Mouse (Mus musculus): ENCODE measurements around the gene Epha10. TPM values are rescaled to one million over a fixed set of nuclear protein-coding genes. Genes with fewer than 3 reads are reported as not detected.

Epha10 gene
- polyA plus RNA-seq, 1 experiment from 2014 or later = not detected

DNA sequence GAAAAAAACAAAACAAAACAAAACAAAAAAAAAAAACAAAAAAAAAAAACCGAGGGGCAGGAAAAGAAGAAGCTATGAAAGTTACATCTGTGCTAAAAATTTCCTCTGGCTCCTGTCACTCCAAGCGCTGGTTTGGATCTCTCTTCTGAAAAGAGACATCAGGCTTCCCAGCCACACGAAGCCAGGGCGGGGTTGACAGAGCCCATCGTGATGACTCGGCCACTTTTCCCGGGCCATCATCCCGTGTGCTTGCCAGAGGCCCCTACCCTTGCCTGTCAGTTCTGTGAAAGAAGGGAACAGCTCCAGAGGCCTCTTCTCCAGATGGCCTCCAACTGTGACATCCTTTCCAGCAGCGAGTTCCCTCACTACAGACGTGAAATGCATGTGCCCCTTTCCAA lies 70.3 kb downstream of the Epha10 start:
- Histone ChIP-seq H3K4me2 (ENCODE audit: low read depth, low read length) (no peak overlapping the region), H3K9ac (ENCODE audit: low read depth, low read length) (no peak overlapping the region), H3K4me1 (ENCODE audit: control insufficient read depth, low read depth, low read length) (no peaks in the 10 kb centered on the region), H3K4me3 (ENCODE audit: low read depth, low read length) (no peak overlapping the region), H3K27me3 (ENCODE audit: control insufficient read depth, insufficient read depth, low read depth, low read length) (no peaks in the 10 kb centered on the region), H3K9me3 (replicated peaks; ENCODE audit: control insufficient read depth, low read length) (no peaks in the 10 kb centered on the region), H3K36me3 (ENCODE audit: control insufficient read depth, insufficient read depth) (no peaks in the 10 kb centered on the region), H3K27ac (ENCODE audit: low read length) (no peak overlapping the region)
- 28% methylated on average over 10 of the region's 10 CpGs for WGBS (ENCODE audit: insufficient replicate concordance)
- ATAC-seq (ENCODE audit: low read depth) = no peak

DNA sequence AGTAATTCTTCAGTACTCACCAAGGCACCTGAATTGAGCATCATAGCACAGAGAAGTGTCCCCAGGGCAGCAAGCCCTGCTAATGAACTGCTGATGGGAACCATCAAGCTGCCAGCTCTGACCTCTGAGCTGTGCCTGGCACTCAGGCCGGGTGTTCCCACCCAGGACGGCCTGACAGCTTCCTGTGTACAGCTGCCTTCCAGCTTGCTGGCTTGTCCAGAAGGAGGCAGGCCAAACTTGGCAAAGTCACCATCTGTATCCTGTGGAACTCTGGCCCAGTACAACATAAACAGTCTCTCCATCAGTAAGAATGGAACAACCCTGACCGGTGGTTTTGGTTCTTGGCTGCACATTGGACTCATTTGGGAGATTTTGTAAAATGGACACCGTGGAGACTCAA lies 72.8 kb downstream of the Epha10 start:
- no peak overlapping the region for H3K4me3 ChIP-seq (ENCODE audit: low read depth, low read length)
- H3K27me3 ChIP-seq (ENCODE audit: control insufficient read depth, insufficient read depth, low read depth, low read length) = no peaks in the 10 kb centered on the region
- no peaks in the 10 kb centered on the region for H3K9me3 ChIP-seq (replicated peaks; ENCODE audit: control insufficient read depth, low read length)
- no peak for ATAC-seq (ENCODE audit: low read depth)
- H3K36me3 ChIP-seq (ENCODE audit: control insufficient read depth, insufficient read depth) = no peaks in the 10 kb centered on the region
- no peak overlapping the region for H3K27ac ChIP-seq (ENCODE audit: low read length)
- H3K9ac ChIP-seq (ENCODE audit: low read depth, low read length) = no peak overlapping the region
- H3K4me2 ChIP-seq (ENCODE audit: low read depth, low read length) = no peak overlapping the region
- 51% methylated on average over 4 of the region's 4 CpGs for WGBS (ENCODE audit: insufficient replicate concordance)
- H3K4me1 ChIP-seq (ENCODE audit: control insufficient read depth, low read depth, low read length) = no peaks in the 10 kb centered on the region

- WGBS (ENCODE audit: insufficient replicate concordance) = 67% methylated on average over 2 of the region's 2 CpGs
- Histone ChIP-seq H3K9ac (ENCODE audit: low read depth, low read length) (no peak overlapping the region), H3K36me3 (ENCODE audit: control insufficient read depth, insufficient read depth) (no peaks in the 10 kb centered on the region), H3K4me1 (ENCODE audit: control insufficient read depth, low read depth, low read length) (no peaks in the 10 kb centered on the region), H3K4me2 (ENCODE audit: low read depth, low read length) (no peak overlapping the region), H3K27me3 (ENCODE audit: control insufficient read depth, insufficient read depth, low read depth, low read length) (no peaks in the 10 kb centered on the region), H3K4me3 (ENCODE audit: low read depth, low read length) (no peak overlapping the region), H3K27ac (ENCODE audit: low read length) (no peak overlapping the region), H3K9me3 (replicated peaks; ENCODE audit: control insufficient read depth, low read length) (no peaks in the 10 kb centered on the region)
- ATAC-seq (ENCODE audit: low read depth) = no peak
These were observed 76.6 kb downstream of the Epha10 start for GRCm38 (mm10) chr4:124957284-124957683.

GRCm38 (mm10) chr4:124959062-124959461 lies 78.4 kb downstream of the Epha10 start:
- Histone ChIP-seq H3K4me2 (ENCODE audit: low read depth, low read length) (no peak overlapping the region), H3K27ac (ENCODE audit: low read length) (no peak overlapping the region), H3K27me3 (ENCODE audit: control insufficient read depth, insufficient read depth, low read depth, low read length) (no peaks in the 10 kb centered on the region), H3K9me3 (replicated peaks; ENCODE audit: control insufficient read depth, low read length) (no peaks in the 10 kb centered on the region), H3K4me3 (ENCODE audit: low read depth, low read length) (no peak overlapping the region), H3K9ac (ENCODE audit: low read depth, low read length) (no peak overlapping the region), H3K36me3 (ENCODE audit: control insufficient read depth, insufficient read depth) (no peaks in the 10 kb centered on the region), H3K4me1 (ENCODE audit: control insufficient read depth, low read depth, low read length) (no peaks in the 10 kb centered on the region)
- ATAC-seq (ENCODE audit: low read depth) = no peak
- 47% methylated on average over 11 of the region's 11 CpGs for WGBS (ENCODE audit: insufficient replicate concordance)

DNA sequence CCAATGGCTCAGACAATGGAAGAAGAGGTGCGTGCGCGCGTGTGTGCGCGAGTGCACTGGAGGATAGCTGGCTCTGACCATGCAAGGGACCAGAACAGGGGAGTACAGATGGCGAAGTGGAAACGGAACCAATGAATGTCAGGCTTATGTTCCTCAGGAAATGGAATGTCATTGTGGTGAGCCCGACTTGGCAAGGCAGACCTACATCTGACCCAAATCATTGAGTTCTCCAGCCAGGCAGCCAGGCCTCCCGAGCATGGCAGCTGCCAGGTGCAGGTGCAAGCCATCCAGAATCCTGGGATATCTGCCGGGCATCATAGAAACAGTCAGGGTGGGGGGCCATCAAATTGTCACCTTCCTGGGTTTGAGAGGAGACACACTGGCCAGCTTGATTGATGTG lies 80.2 kb downstream of the Epha10 start:
- H3K4me2 ChIP-seq (ENCODE audit: low read depth, low read length) = no peak overlapping the region
- H3K4me3 ChIP-seq (ENCODE audit: low read depth, low read length) = no peak overlapping the region
- H3K4me1 ChIP-seq (ENCODE audit: control insufficient read depth, low read depth, low read length) = no peaks in the 10 kb centered on the region
- no peaks in the 10 kb centered on the region for H3K36me3 ChIP-seq (ENCODE audit: control insufficient read depth, insufficient read depth)
- no peak for ATAC-seq (ENCODE audit: low read depth)
- H3K9me3 ChIP-seq (replicated peaks; ENCODE audit: control insufficient read depth, low read length) = no peaks in the 10 kb centered on the region
- no peaks in the 10 kb centered on the region for H3K27me3 ChIP-seq (ENCODE audit: control insufficient read depth, insufficient read depth, low read depth, low read length)
- no peak overlapping the region for H3K9ac ChIP-seq (ENCODE audit: low read depth, low read length)
- H3K27ac ChIP-seq (ENCODE audit: low read length) = no peak overlapping the region
- WGBS (ENCODE audit: insufficient replicate concordance) = 58% methylated on average over 11 of the region's 11 CpGs

DNA sequence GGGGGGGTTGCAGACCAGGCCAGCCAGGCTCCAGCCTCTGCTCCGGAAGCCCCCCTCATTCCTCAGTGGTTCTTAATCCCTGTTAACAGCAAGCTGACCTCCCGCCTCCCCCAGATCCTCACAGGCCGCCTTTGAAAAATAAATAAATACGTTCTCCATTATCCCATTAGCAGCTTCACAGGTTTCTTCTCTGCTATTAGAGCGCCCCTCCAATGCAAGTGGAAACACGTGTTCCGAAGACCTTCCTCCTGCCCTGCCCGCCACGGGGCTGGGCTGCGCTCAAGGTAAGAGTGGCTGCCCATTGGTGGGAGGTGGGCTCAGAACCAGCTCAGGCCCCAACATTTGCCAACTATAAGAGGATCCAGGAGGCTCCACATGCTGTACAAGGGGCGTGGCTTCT lies 81.9 kb downstream of the Epha10 start:
- no peak overlapping the region for H3K27ac ChIP-seq (ENCODE audit: low read length)
- H3K36me3 ChIP-seq (ENCODE audit: control insufficient read depth, insufficient read depth) = no peaks in the 10 kb centered on the region
- no peak overlapping the region for H3K4me3 ChIP-seq (ENCODE audit: low read depth, low read length)
- no peaks in the 10 kb centered on the region for H3K27me3 ChIP-seq (ENCODE audit: control insufficient read depth, insufficient read depth, low read depth, low read length)
- no peaks in the 10 kb centered on the region for H3K4me1 ChIP-seq (ENCODE audit: control insufficient read depth, low read depth, low read length)
- no peak for ATAC-seq (ENCODE audit: low read depth)
- H3K4me2 ChIP-seq (ENCODE audit: low read depth, low read length) = no peak overlapping the region
- 60% methylated on average over 11 of the region's 11 CpGs for WGBS (ENCODE audit: insufficient replicate concordance)
- no peak overlapping the region for H3K9ac ChIP-seq (ENCODE audit: low read depth, low read length)
- H3K9me3 ChIP-seq (replicated peaks; ENCODE audit: control insufficient read depth, low read length) = no peaks in the 10 kb centered on the region

GRCm38 (mm10) chr4:124964912-124965599 lies 84.4 kb downstream of the Epha10 start:
- no peak overlapping the region for H3K4me3 ChIP-seq (ENCODE audit: low read depth, low read length)
- no peak for ATAC-seq (ENCODE audit: low read depth)
- no peaks in the 10 kb centered on the region for H3K4me1 ChIP-seq (ENCODE audit: control insufficient read depth, low read depth, low read length)
- H3K27ac ChIP-seq (ENCODE audit: low read length) = no peak overlapping the region
- H3K4me2 ChIP-seq (ENCODE audit: low read depth, low read length) = no peak overlapping the region
- H3K9ac ChIP-seq (ENCODE audit: low read depth, low read length) = no peak overlapping the region
- WGBS (ENCODE audit: insufficient replicate concordance) = 40% methylated on average over 8 of the region's 8 CpGs
- H3K36me3 ChIP-seq (ENCODE audit: control insufficient read depth, insufficient read depth) = no peaks in the 10 kb centered on the region
- H3K27me3 ChIP-seq (ENCODE audit: control insufficient read depth, insufficient read depth, low read depth, low read length) = no peaks in the 10 kb centered on the region
- H3K9me3 ChIP-seq (replicated peaks; ENCODE audit: control insufficient read depth, low read length) = no peaks in the 10 kb centered on the region

Other genes starting within 250 kb of the Epha10 start
- gene Pou3f1, start 224.1 kb upstream of the Epha10 start, polyA plus RNA-seq (2015; fragmentation: Nextera tagmentation; extraction: Ambion mirVana) = not detected in 2 replicates
- 19.9 and 22.7 TPM in 2 replicates for gene Utp11, start 187.3 kb upstream of the Epha10 start, polyA plus RNA-seq (2015; fragmentation: Nextera tagmentation; extraction: Ambion mirVana)
- 2.5 TPM in 2 replicates for gene Fhl3, start 180.2 kb upstream of the Epha10 start, polyA plus RNA-seq (2015; fragmentation: Nextera tagmentation; extraction: Ambion mirVana)
- gene Sf3a3, start 166.1 kb upstream of the Epha10 start, polyA plus RNA-seq (2015; fragmentation: Nextera tagmentation; extraction: Ambion mirVana) = 49.4 and 54.4 TPM in 2 replicates
- gene Inpp5b, start 139.0 kb upstream of the Epha10 start, polyA plus RNA-seq (2015; fragmentation: Nextera tagmentation; extraction: Ambion mirVana) = 32.7 and 39.1 TPM in 2 replicates
- 8.5 and 10.1 TPM in 2 replicates for gene Mtf1, start 78.8 kb upstream of the Epha10 start, polyA plus RNA-seq (2015; fragmentation: Nextera tagmentation; extraction: Ambion mirVana)
- 10.6 and 12.5 TPM in 2 replicates for gene Yrdc, start 30.2 kb upstream of the Epha10 start, polyA plus RNA-seq (2015; fragmentation: Nextera tagmentation; extraction: Ambion mirVana)
- 8.3 and 11.1 TPM in 2 replicates for gene 1110065P20Rik, start 29.7 kb upstream of the Epha10 start, polyA plus RNA-seq (2015; fragmentation: Nextera tagmentation; extraction: Ambion mirVana)
- 0.02 TPM in 1 of 2 replicates, not detected in the other for gene Maneal, start 18.7 kb upstream of the Epha10 start, polyA plus RNA-seq (2015; fragmentation: Nextera tagmentation; extraction: Ambion mirVana)
- gene 9930104L06Rik, start 56.1 kb downstream of the Epha10 start, polyA plus RNA-seq (2015; fragmentation: Nextera tagmentation; extraction: Ambion mirVana) = 4.3 TPM in 2 replicates
- 112 and 118 TPM in 2 replicates for gene Cdca8, start 58.4 kb downstream of the Epha10 start, polyA plus RNA-seq (2015; fragmentation: Nextera tagmentation; extraction: Ambion mirVana)
- 0.50 and 0.64 TPM in 2 replicates for gene Rspo1, start 105.5 kb downstream of the Epha10 start, polyA plus RNA-seq (2015; fragmentation: Nextera tagmentation; extraction: Ambion mirVana)
- 30.1 TPM in 2 replicates for gene Gnl2, start 135.7 kb downstream of the Epha10 start, polyA plus RNA-seq (2015; fragmentation: Nextera tagmentation; extraction: Ambion mirVana)
- gene Dnali1, start 184.8 kb downstream of the Epha10 start, polyA plus RNA-seq (2015; fragmentation: Nextera tagmentation; extraction: Ambion mirVana) = not detected in 2 replicates
- 10.8 and 11.6 TPM in 2 replicates for gene Snip1, start 185.8 kb downstream of the Epha10 start, polyA plus RNA-seq (2015; fragmentation: Nextera tagmentation; extraction: Ambion mirVana)
- 15.9 and 17.8 TPM in 2 replicates for gene Meaf6, start 204.2 kb downstream of the Epha10 start, polyA plus RNA-seq (2015; fragmentation: Nextera tagmentation; extraction: Ambion mirVana)
- gene Zc3h12a, start 246.9 kb downstream of the Epha10 start, polyA plus RNA-seq (2015; fragmentation: Nextera tagmentation; extraction: Ambion mirVana) = 0.52 and 0.65 TPM in 2 replicates